Comparison of ENCODE assay signal across 14 mouse cellular contexts in genomic region chr2:28973832-28974450, GRCm38 (mm10). TPM values are rescaled to one million over a fixed set of nuclear protein-coding genes. Genes with fewer than 3 reads are reported as not detected.
DNase-seq lines count a peak whose midpoint lies in the region; ATAC-seq lines count a peak whose summit lies in the region.
"Had no signal": no experiment of that assay in that cellular context is flagged by ENCODE, and none has a peak within 500 bp of the region (broad histone marks: within the 10 kb centered on the region; RNA-seq: fewer than 3 reads in every experiment).

No protein-coding gene starts in this region.

- peak; percentile 40 for DNase-seq in kidney, postnatal 10 days
- DNase-seq in cerebellum, adult 8-10 months = peak; percentile 36
- DNase-seq in layer of hippocampus, adult 18-20 months (ENCODE audit: low spot score in 2 of 2) = no peak
- DNase-seq in gastrocnemius, postnatal 4 days (ENCODE audit: low spot score in 2 of 2) = no peak
- no peak for DNase-seq in thymus, postnatal 14 days
- DNase-seq: heart, adult 2 months; thymus, adult 2 months had no signal

- no peaks in the 10 kb centered on the region for H3K36me3 ChIP-seq in kidney, embryonic 15.5 days
- H3K36me3 ChIP-seq in hindbrain, embryonic 13.5 days = no peaks in the 10 kb centered on the region
- no peaks in the 10 kb centered on the region for H3K36me3 ChIP-seq in neural tube, embryonic 14.5 days (ENCODE audit: control insufficient read depth, insufficient read depth, low read length)
- H3K36me3 ChIP-seq: embryonic facial prominence, embryonic 13.5 days had no signal

- WGBS in kidney, embryonic 15.5 days = 34% methylated on average over 15 of the region's 15 CpGs
- WGBS in hindbrain, embryonic 13.5 days = 36% methylated on average over 15 of the region's 15 CpGs
- 32% methylated on average over 15 of the region's 15 CpGs for WGBS in neural tube, embryonic 14.5 days

- H3K27ac ChIP-seq in kidney, embryonic 15.5 days = no peak overlapping the region
- H3K27ac ChIP-seq in hindbrain, embryonic 13.5 days = peak overlapping the region; percentile 23; the same call in 1 of the 2 replicates
- 0 out of 2 replicates have a peak overlapping the region, but pooled peaks have one; percentile 16 for H3K27ac ChIP-seq in neural tube, embryonic 14.5 days (ENCODE audit: low read depth, low read length)
- H3K27ac ChIP-seq: embryonic facial prominence, embryonic 13.5 days; heart, adult 2 months had no signal

- no peak overlapping the region for H3K4me2 ChIP-seq in kidney, embryonic 15.5 days
- H3K4me2 ChIP-seq in hindbrain, embryonic 13.5 days = no peak overlapping the region
- H3K4me2 ChIP-seq in neural tube, embryonic 14.5 days (ENCODE audit: low read depth, low read length) = no peak overlapping the region
- H3K4me2 ChIP-seq: embryonic facial prominence, embryonic 13.5 days had no signal

- peaks cover 99% of the 10 kb centered on the region for H3K27me3 ChIP-seq in kidney, embryonic 15.5 days
- peaks cover 96% of the 10 kb centered on the region for H3K27me3 ChIP-seq in hindbrain, embryonic 13.5 days
- H3K27me3 ChIP-seq in neural tube, embryonic 14.5 days (ENCODE audit: control insufficient read depth, insufficient read depth, low read length) = peaks cover 11% of the 10 kb centered on the region

- no peaks in the 10 kb centered on the region for H3K9me3 ChIP-seq in kidney, embryonic 15.5 days (replicated peaks)
- H3K9me3 ChIP-seq in hindbrain, embryonic 13.5 days = no peaks in the 10 kb centered on the region
- H3K9me3 ChIP-seq in neural tube, embryonic 14.5 days (ENCODE audit: control insufficient read depth, low read length) = no peaks in the 10 kb centered on the region
- H3K9me3 ChIP-seq: embryonic facial prominence, embryonic 13.5 days had no signal

- H3K4me3 ChIP-seq in kidney, embryonic 15.5 days (replicated peaks) = no peak overlapping the region
- no peak overlapping the region for H3K4me3 ChIP-seq in hindbrain, embryonic 13.5 days
- H3K4me3 ChIP-seq in neural tube, embryonic 14.5 days (ENCODE audit: low read depth, low read length) = no peak overlapping the region
- H3K4me3 ChIP-seq: embryonic facial prominence, embryonic 13.5 days; heart, adult 2 months had no signal

- no peak; the same call in 1 of the 2 replicates for ATAC-seq in kidney, embryonic 15.5 days (replicated peaks; ENCODE audit: low FRiP score)
- no peak for ATAC-seq in hindbrain, embryonic 13.5 days (ENCODE audit: low FRiP score)
- ATAC-seq in neural tube, embryonic 14.5 days (ENCODE audit: low read depth) = no peak

- peaks cover 14% of the 10 kb centered on the region for H3K4me1 ChIP-seq in kidney, embryonic 15.5 days
- H3K4me1 ChIP-seq in hindbrain, embryonic 13.5 days (replicated peaks) = peaks cover 50% of the 10 kb centered on the region
- H3K4me1 ChIP-seq in neural tube, embryonic 14.5 days (ENCODE audit: control insufficient read depth, insufficient read depth, low read length) = peaks cover 9% of the 10 kb centered on the region; the same call in 1 of the 2 replicates

- no peak overlapping the region for H3K9ac ChIP-seq in kidney, embryonic 15.5 days
- H3K9ac ChIP-seq in hindbrain, embryonic 13.5 days = peak overlapping the region; percentile 43
- H3K9ac ChIP-seq in neural tube, embryonic 14.5 days (replicated peaks; ENCODE audit: low read depth, low read length) = no peak overlapping the region
- H3K9ac ChIP-seq: embryonic facial prominence, embryonic 13.5 days had no signal

RNA-seq across cellular contexts. Expression of gene Barhl1, which starts 57.5 kb away (rescaled TPM):
- not detected in 2 replicates for polyA plus RNA-seq in kidney, embryonic 15.5 days (2015; fragmentation: Nextera tagmentation; extraction: Ambion mirVana)
- polyA plus RNA-seq in hindbrain, embryonic 13.5 days (2015; fragmentation: Nextera tagmentation; extraction: Ambion mirVana) = 11.4 and 17.1 TPM in 2 replicates
- 4.5 and 4.7 TPM in 2 replicates for polyA plus RNA-seq in neural tube, embryonic 14.5 days (2014; fragmentation: Nextera tagmentation; extraction: Ambion mirVana)
- total RNA-seq in layer of hippocampus, adult 18-20 months (2021) = not detected
- not detected for total RNA-seq in gastrocnemius, postnatal 4 days (2021)
- total RNA-seq: adrenal gland, adult 2 months; CH12.LX; heart, adult 2 months; liver, adult 2 months had no signal
- polyA plus RNA-seq: embryonic facial prominence, embryonic 13.5 days; heart, adult 2 months had no signal

Comparison
In these comparisons a context has a peak if more than half of its experiments do, and no peak if none do; other contexts are left out.
1. DNase-seq: peak in kidney, postnatal 10 days (single experiment) and cerebellum, adult 8-10 months (single experiment); none in layer of hippocampus, adult 18-20 months (0 of 2), gastrocnemius, postnatal 4 days (0 of 2) and thymus, postnatal 14 days (single experiment).